In genomic region chr16:91406585-91407220, GRCm38 (mm10) we compare ENCODE assay signal across 9 mouse cellular contexts. TPM values are rescaled to one million over a fixed set of nuclear protein-coding genes. Genes with fewer than 3 reads are reported as not detected.
A peak's percentile ranks its signal among the peaks of the same experiment; 100 is the strongest.
DNase-seq lines count a peak whose midpoint lies in the region; TF ChIP-seq lines count a peak whose summit lies in the region.
"Had no signal": no experiment of that assay in that cellular context is flagged by ENCODE, and none has a peak within 500 bp of the region (broad histone marks: within the 10 kb centered on the region; RNA-seq: fewer than 3 reads in every experiment).

No protein-coding gene starts in this region.

- H3K27me3 ChIP-seq in E14TG2a.4 (ENCODE audit: insufficient read depth, low read length): peaks cover 43% of the 10 kb centered on the region
- H3K27me3 ChIP-seq in small intestine, adult 2 months (ENCODE audit: control insufficient read depth, insufficient read depth, low read length): no peaks in the 10 kb centered on the region

- TF ChIP-seq POLR2A in embryonic fibroblast, embryonic 13.5 days (IDR thresholded peaks at IDR 0.05; ENCODE audit: low read depth, low read length): 0 out of 2 replicates have a peak, but pooled peaks have one; percentile 21
- TF ChIP-seq POLR2A in small intestine, adult 2 months (IDR thresholded peaks at IDR 0.05; ENCODE audit: low read depth, low read length): no peak; the same call in 1 of the 2 replicates

- 1% methylated on average over 13 of the region's 13 CpGs for WGBS in macrophage (ENCODE audit: missing documents)
- 1% methylated on average over 13 of the region's 13 CpGs for WGBS in small intestine, adult 2 months

- peaks cover 17% of the 10 kb centered on the region for H3K4me1 ChIP-seq in E14TG2a.4 (replicated peaks; ENCODE audit: low read depth, low read length)
- peaks cover 5% of the 10 kb centered on the region; the same call in 1 of the 2 replicates for H3K4me1 ChIP-seq in embryonic fibroblast, embryonic 13.5 days (ENCODE audit: control insufficient read depth, insufficient read depth, low read length)
- peaks cover 24% of the 10 kb centered on the region for H3K4me1 ChIP-seq in small intestine, adult 2 months (ENCODE audit: control insufficient read depth, insufficient read depth, insufficient read length, low read length)

- H3K36me3 ChIP-seq in E14TG2a.4 (ENCODE audit: insufficient read depth, low read length) (no peaks in the 10 kb centered on the region), macrophage (ENCODE audit: inconsistent target) (peaks cover 28% of the 10 kb centered on the region)
- H3K36me3 ChIP-seq in small intestine, adult 2 months (ENCODE audit: control insufficient read depth, insufficient read depth, low read length): peaks cover 8% of the 10 kb centered on the region

- H3K27ac ChIP-seq in embryonic fibroblast, embryonic 13.5 days (ENCODE audit: insufficient read depth, low read length): peak overlapping the region; percentile 84
- H3K27ac ChIP-seq in macrophage: peak overlapping the region; percentile 92
- H3K27ac ChIP-seq in small intestine, adult 2 months (ENCODE audit: insufficient read depth, low read depth, low read length): peak overlapping the region; percentile 98

- TF ChIP-seq CTCF in E14TG2a.4 (conservative IDR thresholded peaks at IDR 0.05; ENCODE audit: low read length): no peak
- no peak for TF ChIP-seq CTCF in embryonic fibroblast, embryonic 13.5 days (IDR thresholded peaks at IDR 0.05; ENCODE audit: borderline replicate concordance, insufficient read depth, low read length)
- no peak for TF ChIP-seq CTCF in small intestine, adult 2 months (IDR thresholded peaks at IDR 0.05; ENCODE audit: extremely low read depth, insufficient read length, insufficient replicate concordance, low read depth, low read length)

- intact Hi-C loops in heart, postnatal 10 days (cut with DNase I): loop anchor here (1.0 to 2.0 kb wide), 4 partner anchors 34 to 78 kb away; partner anchors contain the start of genes Ifnar1 and Ifnar2

- DNase-seq in adrenal gland, postnatal 14 days: peak; percentile 72
- no peak for DNase-seq in adrenal gland, postnatal 4 days (ENCODE audit: low spot score in 2 of 2)
- peak; percentile 68 to 76 for DNase-seq in heart, postnatal 10 days
- DNase-seq in kidney, postnatal 25 days: peak; percentile 45 to 75

- no peaks in the 10 kb centered on the region for H3K9me3 ChIP-seq in E14TG2a.4 (ENCODE audit: low read length)

- H3K4me3 ChIP-seq in E14TG2a.4 (replicated peaks; ENCODE audit: low read length) (peak overlapping the region; percentile 84), macrophage (ENCODE audit: inconsistent target) (peak overlapping the region; percentile 87)
- peak overlapping the region; percentile 51 for H3K4me3 ChIP-seq in embryonic fibroblast, embryonic 13.5 days (ENCODE audit: insufficient read depth, low read length)
- peak overlapping the region; percentile 98 for H3K4me3 ChIP-seq in small intestine, adult 2 months (ENCODE audit: low read depth, low read length)

- H3K79me2 ChIP-seq in macrophage (ENCODE audit: inconsistent target): peaks cover 96% of the 10 kb centered on the region

RNA-seq across cellular contexts. Expression of gene Il10rb, which starts 0.7 kb away (rescaled TPM):
- 105 and 106 TPM in 2 replicates for total RNA-seq in adrenal gland, postnatal 14 days (2021)
- total RNA-seq in adrenal gland, postnatal 4 days (2021): 100 to 1,000 TPM; 115 to 126 TPM
- 29.0 and 34.6 TPM in 2 replicates for polyA plus RNA-seq in embryonic fibroblast, embryonic 13.5 days (2011; ENCODE audit: insufficient read length, low read depth, missing spikeins)
- 100 to 1,000 TPM in 1 of 2 experiments, 10 to 100 TPM in 1; 82.7 to 101 TPM for total RNA-seq in heart, postnatal 10 days (2021)
- 100 to 1,000 TPM; 195 to 513 (median 266) TPM for total RNA-seq in macrophage (2018; cell fraction: chromatin; rRNA removed)
- total RNA-seq in macrophage (2018; cell fraction: cytosol; rRNA removed): 100 to 1,000 TPM; 302 to 435 (median 372) TPM
- 100 to 1,000 TPM; 321 to 683 (median 404) TPM for total RNA-seq in macrophage (2018; cell fraction: nucleus; rRNA removed)
- 357 to 533 TPM (median 380 TPM) in 3 replicates for polyA plus RNA-seq in macrophage (2018)
- polyA plus RNA-seq in small intestine, adult 2 months (2012; rRNA removed): 16.8 and 51.2 TPM in 2 replicates

RNA-seq across cellular contexts. Expression of gene Gm21970, which starts 15.2 kb away (rescaled TPM):
- total RNA-seq in adrenal gland, postnatal 14 days (2021): 0.59 TPM in 1 of 2 replicates, not detected in the other
- under 1 TPM in 1 of 2 experiments, not detected in 1; 0.59 TPM for total RNA-seq in adrenal gland, postnatal 4 days (2021)
- polyA plus RNA-seq in embryonic fibroblast, embryonic 13.5 days (2011; ENCODE audit: insufficient read length, low read depth, missing spikeins): 9.3 TPM in 1 of 2 replicates, not detected in the other
- total RNA-seq in heart, postnatal 10 days (2021): not detected
- total RNA-seq in macrophage (2018; cell fraction: chromatin; rRNA removed): not detected
- total RNA-seq in macrophage (2018; cell fraction: cytosol; rRNA removed): under 1 TPM in 8 of 26 experiments, not detected in 18; 0.23 to 0.80 (median 0.37) TPM
- 1 to 10 TPM in 1 of 26 experiments, not detected in 25; 1.6 TPM for total RNA-seq in macrophage (2018; cell fraction: nucleus; rRNA removed)
- polyA plus RNA-seq in macrophage (2018): not detected in 3 replicates
- polyA plus RNA-seq in small intestine, adult 2 months (2012; rRNA removed): not detected in 2 replicates
- polyA plus RNA-seq: gonadal fat pad, adult 2 months had no signal

RNA-seq across cellular contexts. Expression of gene Ifnar2, which starts 34.1 kb away (rescaled TPM):
- 83.9 and 86.1 TPM in 2 replicates for total RNA-seq in adrenal gland, postnatal 14 days (2021)
- total RNA-seq in adrenal gland, postnatal 4 days (2021): 10 to 100 TPM; 68.7 to 72.6 TPM
- 54.8 and 68.1 TPM in 2 replicates for polyA plus RNA-seq in embryonic fibroblast, embryonic 13.5 days (2011; ENCODE audit: insufficient read length, low read depth, missing spikeins)
- 10 to 100 TPM; 39.1 to 42.0 TPM for total RNA-seq in heart, postnatal 10 days (2021)
- 100 to 1,000 TPM; 154 to 353 (median 191) TPM for total RNA-seq in macrophage (2018; cell fraction: chromatin; rRNA removed)
- 100 to 1,000 TPM; 175 to 241 (median 207) TPM for total RNA-seq in macrophage (2018; cell fraction: cytosol; rRNA removed)
- total RNA-seq in macrophage (2018; cell fraction: nucleus; rRNA removed): 100 to 1,000 TPM; 188 to 308 (median 236) TPM
- 183 to 327 TPM (median 193 TPM) in 3 replicates for polyA plus RNA-seq in macrophage (2018)
- polyA plus RNA-seq in small intestine, adult 2 months (2012; rRNA removed): 12.6 and 25.3 TPM in 2 replicates

Comparison
In these comparisons a context has a peak if more than half of its experiments do, and no peak if none do; other contexts are left out.
1. DNase-seq: peak in adrenal gland, postnatal 14 days (single experiment), heart, postnatal 10 days (2 of 2) and kidney, postnatal 25 days (2 of 2); none in adrenal gland, postnatal 4 days (0 of 2).
2. Peak in every context shown above with its lines, with median percentiles within 50 percentile points of each other: H3K4me3 ChIP-seq and H3K27ac ChIP-seq.